Mouse (Mus musculus) kidney, adult 2 months (tissue): Measurements from ENCODE around the gene Csrp2.

Source experiments
- CTCF ChIP-seq: fragments of 200-500 bp; conservative IDR thresholded peaks from 2 replicates; pipeline ENCODE4 v1.5.1; 2011; ENCODE audit warnings: low read depth, mild to moderate bottlenecking, control low read depth, low read length, moderate library complexity, mixed read lengths; ENCODE audit not compliant: insufficient read depth, insufficient read length
- POLR2A ChIP-seq: fragments of 200-500 bp; IDR thresholded peaks from one replicate; pipeline ENCODE4 v1.6.1; 2011; ENCODE audit warnings: low read depth, low read length, control low read depth

- TF ChIP-seq CTCF (no peak), POLR2A (no peak)
Observed at GRCm38 (mm10) chr10:110944175-110944574, 24.6 kb downstream of the Csrp2 start.
